Mouse (Mus musculus): ENCODE data around the gene Eea1. TPM values are rescaled to one million over a fixed set of nuclear protein-coding genes. Genes with fewer than 3 reads are reported as not detected.

The Eea1 gene
- polyA plus RNA-seq (2012; rRNA removed): 2.3 and 2.6 TPM in 2 replicates

GRCm38 (mm10) chr10:95940046-95940900, at the start of gene Eea1:
Gene Eea1 (plus strand): TSS chr10:95940650.
- peak within 1 kb of the TSS; percentile 80 for H3K27ac ChIP-seq (ENCODE audit: control insufficient read depth, insufficient read depth, low read depth, low read length)
- TF ChIP-seq CTCF (IDR thresholded peaks at IDR 0.05; ENCODE audit: control insufficient read depth, insufficient read depth, insufficient replicate concordance, low read depth, low read length) (no peak), POLR2A (IDR thresholded peaks at IDR 0.05; ENCODE audit: control insufficient read depth, low read depth, low read length) (peak; percentile 86)
- no peaks in the 10 kb centered on the region for H3K36me3 ChIP-seq (ENCODE audit: control insufficient read depth, insufficient read depth, low read length)
- peak within 1 kb of the TSS; percentile 82 for H3K4me3 ChIP-seq (ENCODE audit: control insufficient read depth, low read depth, low read length)
- peaks cover 7% of the 10 kb centered on the region; the same call in 1 of the 2 replicates for H3K4me1 ChIP-seq (ENCODE audit: control insufficient read depth, insufficient read depth, low read length)
- H3K27me3 ChIP-seq (ENCODE audit: control insufficient read depth, insufficient read depth, low read length): no peaks in the 10 kb centered on the region

GRCm38 (mm10) chr10:95891214-95891960, 49.1 kb upstream of the Eea1 start:
- H3K27ac ChIP-seq (ENCODE audit: control insufficient read depth, insufficient read depth, low read depth, low read length): no peak overlapping the region
- TF ChIP-seq CTCF (IDR thresholded peaks at IDR 0.05; ENCODE audit: control insufficient read depth, insufficient read depth, insufficient replicate concordance, low read depth, low read length): no peak
- no peak for TF ChIP-seq POLR2A (IDR thresholded peaks at IDR 0.05; ENCODE audit: control insufficient read depth, low read depth, low read length)
- H3K4me3 ChIP-seq (ENCODE audit: control insufficient read depth, low read depth, low read length): no peak overlapping the region
- H3K4me1 ChIP-seq (ENCODE audit: control insufficient read depth, insufficient read depth, low read length): peaks cover 9% of the 10 kb centered on the region
- H3K27me3 ChIP-seq (ENCODE audit: control insufficient read depth, insufficient read depth, low read length): no peaks in the 10 kb centered on the region
- H3K36me3 ChIP-seq (ENCODE audit: control insufficient read depth, insufficient read depth, low read length): no peaks in the 10 kb centered on the region

- Histone ChIP-seq H3K4me1 (ENCODE audit: control insufficient read depth, insufficient read depth, low read length) (peaks cover 9% of the 10 kb centered on the region), H3K36me3 (ENCODE audit: control insufficient read depth, insufficient read depth, low read length) (no peaks in the 10 kb centered on the region), H3K27me3 (ENCODE audit: control insufficient read depth, insufficient read depth, low read length) (no peaks in the 10 kb centered on the region), H3K27ac (ENCODE audit: control insufficient read depth, insufficient read depth, low read depth, low read length) (no peak overlapping the region), H3K4me3 (ENCODE audit: control insufficient read depth, low read depth, low read length) (no peak overlapping the region)
- TF ChIP-seq CTCF (IDR thresholded peaks at IDR 0.05; ENCODE audit: control insufficient read depth, insufficient read depth, insufficient replicate concordance, low read depth, low read length): no peak
- TF ChIP-seq POLR2A (IDR thresholded peaks at IDR 0.05; ENCODE audit: control insufficient read depth, low read depth, low read length): no peak
These were observed 48.3 kb upstream of the Eea1 start for GRCm38 (mm10) chr10:95892132-95892531.

GRCm38 (mm10) chr10:95893291-95893932, 47.0 kb upstream of the Eea1 start:
- no peak for TF ChIP-seq CTCF (IDR thresholded peaks at IDR 0.05; ENCODE audit: control insufficient read depth, insufficient read depth, insufficient replicate concordance, low read depth, low read length)
- no peak for TF ChIP-seq POLR2A (IDR thresholded peaks at IDR 0.05; ENCODE audit: control insufficient read depth, low read depth, low read length)
- Histone ChIP-seq H3K36me3 (ENCODE audit: control insufficient read depth, insufficient read depth, low read length) (no peaks in the 10 kb centered on the region), H3K4me1 (ENCODE audit: control insufficient read depth, insufficient read depth, low read length) (peaks cover 9% of the 10 kb centered on the region), H3K27ac (ENCODE audit: control insufficient read depth, insufficient read depth, low read depth, low read length) (no peak overlapping the region), H3K4me3 (ENCODE audit: control insufficient read depth, low read depth, low read length) (no peak overlapping the region), H3K27me3 (ENCODE audit: control insufficient read depth, insufficient read depth, low read length) (no peaks in the 10 kb centered on the region)

- H3K4me1 ChIP-seq (ENCODE audit: control insufficient read depth, insufficient read depth, low read length): peaks cover 9% of the 10 kb centered on the region
- no peak overlapping the region; the same call in 1 of the 2 replicates for H3K4me3 ChIP-seq (ENCODE audit: control insufficient read depth, low read depth, low read length)
- H3K36me3 ChIP-seq (ENCODE audit: control insufficient read depth, insufficient read depth, low read length): no peaks in the 10 kb centered on the region
- TF ChIP-seq POLR2A (IDR thresholded peaks at IDR 0.05; ENCODE audit: control insufficient read depth, low read depth, low read length): no peak
- TF ChIP-seq CTCF (IDR thresholded peaks at IDR 0.05; ENCODE audit: control insufficient read depth, insufficient read depth, insufficient replicate concordance, low read depth, low read length): no peak
- no peak overlapping the region for H3K27ac ChIP-seq (ENCODE audit: control insufficient read depth, insufficient read depth, low read depth, low read length)
- H3K27me3 ChIP-seq (ENCODE audit: control insufficient read depth, insufficient read depth, low read length): no peaks in the 10 kb centered on the region
These were observed 46.2 kb upstream of the Eea1 start for GRCm38 (mm10) chr10:95894036-95894855.

- H3K36me3 ChIP-seq (ENCODE audit: control insufficient read depth, insufficient read depth, low read length): no peaks in the 10 kb centered on the region
- peak; percentile 42; the same call in 1 of the 2 replicates for TF ChIP-seq CTCF (IDR thresholded peaks at IDR 0.05; ENCODE audit: control insufficient read depth, insufficient read depth, insufficient replicate concordance, low read depth, low read length)
- TF ChIP-seq POLR2A (IDR thresholded peaks at IDR 0.05; ENCODE audit: control insufficient read depth, low read depth, low read length): no peak
- H3K4me3 ChIP-seq (ENCODE audit: control insufficient read depth, low read depth, low read length): no peak overlapping the region
- H3K27me3 ChIP-seq (ENCODE audit: control insufficient read depth, insufficient read depth, low read length): no peaks in the 10 kb centered on the region
- no peak overlapping the region for H3K27ac ChIP-seq (ENCODE audit: control insufficient read depth, insufficient read depth, low read depth, low read length)
- H3K4me1 ChIP-seq (ENCODE audit: control insufficient read depth, insufficient read depth, low read length): peaks cover 9% of the 10 kb centered on the region
These were observed 45.5 kb upstream of the Eea1 start for GRCm38 (mm10) chr10:95894856-95895386.

All from testis, adult 2 months (tissue).